Mouse (Mus musculus): ENCODE results near the gene Celf5.

Gene Celf5

DNA sequence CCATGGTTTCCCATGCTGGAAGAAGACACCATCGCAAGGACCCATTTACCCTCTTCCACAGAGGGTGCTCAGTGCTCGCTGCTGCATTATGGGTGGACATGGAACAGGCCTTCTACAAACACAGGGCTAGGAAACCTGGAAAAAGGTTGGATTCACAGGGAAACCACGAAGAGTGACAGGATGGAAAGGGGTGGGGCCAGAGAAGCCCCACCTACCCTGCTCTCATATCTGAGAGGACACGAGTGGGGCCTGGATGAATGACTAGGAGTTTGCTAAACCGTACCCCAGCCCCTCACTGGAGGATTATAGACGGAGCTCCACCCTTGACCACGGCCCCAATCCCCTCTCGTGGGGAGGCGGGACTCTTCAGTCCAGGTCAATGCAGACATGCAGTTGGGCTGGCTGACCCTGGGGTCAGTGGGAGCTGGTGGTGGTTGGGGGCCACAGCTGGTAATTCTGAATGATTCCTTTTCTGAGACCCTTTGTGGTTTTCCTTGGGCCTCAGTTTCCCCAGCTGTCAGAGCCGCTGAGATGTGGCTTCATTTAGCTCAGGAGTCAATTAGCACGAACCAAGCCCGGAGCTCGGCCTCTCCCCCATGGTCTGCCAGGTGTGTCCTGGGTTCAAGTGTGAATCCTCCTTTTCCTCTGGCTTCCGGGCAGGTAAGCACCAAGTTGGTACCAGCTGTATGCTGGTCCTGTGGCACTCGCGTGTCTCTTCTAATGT is 69.8 kb downstream of the Celf5 start:
- peak; percentile 78 for DNase-seq

DNA sequence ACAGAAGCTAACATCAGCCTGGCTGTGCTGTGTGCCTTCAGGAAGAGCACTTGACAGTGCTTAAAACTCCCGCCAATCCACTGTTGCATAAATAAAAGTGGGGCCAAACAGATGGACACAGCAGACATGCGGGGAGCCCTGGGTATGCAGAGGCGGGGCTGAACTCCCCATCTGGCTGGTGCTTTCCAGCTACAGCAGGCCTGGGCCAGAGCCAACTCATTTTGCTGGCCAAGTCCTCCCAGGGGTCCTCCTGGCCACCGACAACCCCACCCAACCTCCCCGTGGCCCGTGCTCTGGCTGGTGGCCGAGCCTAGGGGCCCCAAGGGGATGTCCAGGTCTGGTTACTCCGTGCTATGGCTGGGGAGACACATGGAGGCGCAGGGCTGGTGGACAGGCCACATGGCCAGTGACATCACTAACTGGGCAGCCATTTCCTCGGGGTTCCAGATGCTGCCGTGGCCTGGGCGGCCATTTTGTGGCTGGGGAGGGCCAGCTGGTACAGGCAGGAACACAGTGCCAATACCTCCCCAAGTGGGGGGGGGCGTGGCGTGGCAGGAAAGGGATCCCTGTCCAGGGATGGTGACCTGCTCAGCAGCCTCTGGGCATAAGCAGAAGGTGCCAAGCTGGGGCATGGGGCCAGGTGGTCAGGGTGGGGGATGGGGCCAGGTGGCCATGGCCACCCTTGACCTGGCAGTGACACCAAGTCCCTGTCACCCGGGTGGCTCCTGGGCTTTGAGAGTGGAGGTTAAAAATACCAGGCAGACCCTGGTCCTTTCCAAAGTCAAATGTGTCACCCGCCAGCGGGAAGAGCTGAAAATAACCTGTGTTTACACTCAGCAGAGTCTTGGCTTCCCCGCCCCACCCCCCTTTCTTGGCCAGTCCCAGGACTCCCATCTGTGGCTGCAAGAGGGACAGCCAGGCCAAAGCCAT is 70.8 kb downstream of the Celf5 start:
- DNase-seq = peak; percentile 94

GRCm38 (mm10) chr10:81410981-81411380 is 71.5 kb downstream of the Celf5 start:
- DNase-seq = peak; percentile 77

- DNase-seq = peak; percentile 67
Measured at GRCm38 (mm10) chr10:81410350-81410749, 72.2 kb downstream of the Celf5 start.

GRCm38 (mm10) chr10:81409330-81409729 is 73.2 kb downstream of the Celf5 start:
- DNase-seq = no peak
